Mouse (Mus musculus) CD4-positive, CD25-positive, alpha-beta regulatory T cell (primary cell): ENCODE results near the gene Serpinb8. TPM values are rescaled to one million over a fixed set of nuclear protein-coding genes. Genes with fewer than 3 reads are reported as not detected.

Experiments used
- polyA plus RNA-seq: library from polyadenylated mRNA; unstranded; fragments of 100-300 nt; shearing (Covaris generic); gene quantifications from one replicate; pipeline ENCODE4 v1.2.1, GENCODE M21; 2017

The Serpinb8 gene
- not detected for polyA plus RNA-seq

DNA sequence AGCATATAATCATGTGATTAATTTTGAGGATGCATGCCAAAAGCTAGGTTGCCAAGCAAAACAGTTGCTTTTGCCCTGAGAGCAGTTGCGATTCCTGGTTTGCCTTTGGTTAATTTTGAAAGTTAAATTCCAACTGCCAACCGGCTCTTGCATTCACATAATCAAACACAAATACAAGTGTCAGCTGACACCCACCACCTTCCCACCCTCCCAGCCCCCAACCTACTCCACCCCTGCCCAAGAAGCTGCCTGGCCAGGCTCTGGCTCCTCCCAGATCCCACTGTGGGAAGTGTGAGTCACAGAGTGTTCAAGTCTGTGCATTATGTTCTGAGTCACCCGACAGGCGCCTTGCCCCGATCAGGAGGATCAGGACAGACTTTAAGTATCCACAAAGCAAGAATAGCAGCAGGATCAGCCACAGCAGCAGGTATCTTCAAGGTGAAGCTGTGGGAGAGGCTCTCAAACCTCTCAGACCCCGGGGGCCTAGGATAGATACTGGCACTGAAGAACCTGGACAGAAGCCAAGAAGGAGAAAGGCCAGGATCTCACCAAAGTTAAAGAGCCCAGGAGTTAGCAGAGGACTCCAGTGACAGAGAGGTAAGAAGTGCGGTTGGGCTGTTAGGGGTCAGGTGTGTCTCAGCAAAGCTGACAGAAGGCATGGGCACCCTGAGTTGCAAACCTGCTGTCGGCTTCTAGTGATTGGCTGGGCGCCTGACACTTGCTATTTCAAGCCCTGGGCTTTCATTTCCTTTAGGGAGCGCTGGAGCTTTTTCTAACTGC, at the start of gene Serpinb8:
Gene Serpinb8 (plus strand): TSS at position 316 of the 780 bp plus-strand sequence.

Other genes with a start within 250 kb of the Serpinb8 start
- gene Serpinb11, start 228.8 kb upstream of the Serpinb8 start, polyA plus RNA-seq = not detected
- not detected for gene Serpinb7, start 190.4 kb upstream of the Serpinb8 start, polyA plus RNA-seq
- 0.25 TPM for gene Serpinb2, start 78.6 kb upstream of the Serpinb8 start, polyA plus RNA-seq